Mouse (Mus musculus) adrenal gland, postnatal 14 days (tissue): ENCODE measurements around the gene Ccdc60. TPM values are rescaled to one million over a fixed set of nuclear protein-coding genes. Genes with fewer than 3 reads are reported as not detected.

Source experiments
- DNase-seq: peaks from one replicate; pipeline ENCODE4 v3.0.0; 2021; ENCODE audit warnings: mixed read lengths
- total RNA-seq: library from RNA; stranded (reverse); gene quantifications from 2 replicates; pipeline ENCODE4 v1.2.3, GENCODE M21; 2021

Gene Ccdc60
- total RNA-seq, 1 experiment from 2014 or later = not detected

GRCm38 (mm10) chr5:116271511-116272227, 17.1 kb downstream of the Ccdc60 start:
- DNase-seq = no peak

DNA sequence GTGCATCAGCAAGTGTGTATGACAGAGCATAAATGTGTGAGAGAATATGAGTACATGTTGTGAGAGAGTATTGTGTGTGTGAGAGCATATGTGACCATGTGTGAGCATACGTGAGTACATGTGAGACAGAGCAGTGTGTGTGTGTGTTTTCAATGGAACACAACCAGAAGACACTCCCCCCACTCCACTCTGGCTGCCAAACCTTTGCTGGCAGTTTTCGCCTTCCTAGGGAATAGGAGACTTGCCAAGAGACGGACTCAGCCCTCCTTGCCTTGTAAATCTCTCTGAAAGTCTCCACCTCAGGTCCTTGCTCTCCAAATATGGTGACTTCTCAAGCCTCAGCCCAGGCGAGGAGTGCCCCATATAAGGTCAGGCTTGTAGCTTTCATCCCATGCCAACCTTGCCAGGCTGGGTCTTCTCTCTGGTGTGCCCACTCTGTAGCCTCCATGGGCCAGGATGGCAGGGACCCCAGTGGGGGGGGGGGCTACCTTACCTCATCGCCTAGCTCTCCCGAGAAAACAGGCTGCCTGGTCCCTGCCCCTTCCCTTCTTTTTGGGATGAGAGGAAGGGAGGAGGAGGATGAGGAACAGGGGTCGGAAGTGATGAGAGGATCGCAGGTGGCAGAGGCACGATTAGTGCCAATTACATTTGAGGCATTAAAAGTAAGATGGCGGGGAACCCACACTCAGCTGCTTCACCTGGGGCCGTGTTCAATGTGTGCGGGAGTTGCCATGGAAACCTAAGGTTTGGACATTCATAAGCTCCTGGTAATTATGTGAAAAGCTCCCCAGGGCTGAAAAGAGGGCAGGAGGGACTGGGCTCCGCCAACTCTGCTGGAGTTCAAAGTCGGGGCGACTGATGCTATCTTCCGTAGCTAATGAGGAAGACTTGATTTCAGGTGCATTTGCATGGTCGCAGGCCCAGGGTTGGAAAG, 19.3 kb downstream of the Ccdc60 start:
- DNase-seq = no peak

DNA sequence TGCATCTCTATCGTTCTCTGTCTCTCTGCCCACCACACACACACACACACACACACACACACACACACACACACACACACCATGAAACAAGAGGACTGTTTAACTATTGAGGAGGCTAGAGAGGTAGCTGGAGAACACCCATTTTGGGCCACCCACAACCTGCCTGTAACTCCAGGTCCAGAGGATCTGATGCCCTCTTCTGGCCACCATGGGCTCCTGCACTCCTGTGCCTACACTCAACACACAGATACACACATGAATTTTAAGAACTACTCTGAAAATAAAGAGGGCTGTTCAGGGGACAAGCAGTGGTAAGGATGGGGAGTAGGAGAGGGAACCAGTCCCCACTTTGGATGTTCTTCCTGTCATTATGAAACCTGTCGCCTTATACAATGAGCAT, 26.1 kb downstream of the Ccdc60 start:
- DNase-seq = no peak

- DNase-seq = no peak
Measured at GRCm38 (mm10) chr5:116261944-116262343, 26.8 kb downstream of the Ccdc60 start.

GRCm38 (mm10) chr5:116260356-116260755, 28.4 kb downstream of the Ccdc60 start:
- DNase-seq = no peak

GRCm38 (mm10) chr5:116258321-116258860, 30.4 kb downstream of the Ccdc60 start:
- no peak for DNase-seq

- no peak for DNase-seq
Measured at GRCm38 (mm10) chr5:116253914-116254313, 34.9 kb downstream of the Ccdc60 start.

- no peak for DNase-seq
Measured at GRCm38 (mm10) chr5:116252186-116252585, 36.6 kb downstream of the Ccdc60 start.

GRCm38 (mm10) chr5:116246642-116247041, 42.1 kb downstream of the Ccdc60 start:
- DNase-seq = peak; percentile 39

GRCm38 (mm10) chr5:116244476-116244875, 44.3 kb downstream of the Ccdc60 start:
- no peak for DNase-seq

- no peak for DNase-seq
Measured at GRCm38 (mm10) chr5:116243622-116244021, 45.2 kb downstream of the Ccdc60 start.

- DNase-seq = peak; percentile 67
Measured at GRCm38 (mm10) chr5:116231841-116232643, 56.7 kb downstream of the Ccdc60 start.

GRCm38 (mm10) chr5:116228414-116228813, 60.4 kb downstream of the Ccdc60 start:
- DNase-seq = no peak

- DNase-seq = no peak
Measured at GRCm38 (mm10) chr5:116224023-116224422, 64.8 kb downstream of the Ccdc60 start.

DNA sequence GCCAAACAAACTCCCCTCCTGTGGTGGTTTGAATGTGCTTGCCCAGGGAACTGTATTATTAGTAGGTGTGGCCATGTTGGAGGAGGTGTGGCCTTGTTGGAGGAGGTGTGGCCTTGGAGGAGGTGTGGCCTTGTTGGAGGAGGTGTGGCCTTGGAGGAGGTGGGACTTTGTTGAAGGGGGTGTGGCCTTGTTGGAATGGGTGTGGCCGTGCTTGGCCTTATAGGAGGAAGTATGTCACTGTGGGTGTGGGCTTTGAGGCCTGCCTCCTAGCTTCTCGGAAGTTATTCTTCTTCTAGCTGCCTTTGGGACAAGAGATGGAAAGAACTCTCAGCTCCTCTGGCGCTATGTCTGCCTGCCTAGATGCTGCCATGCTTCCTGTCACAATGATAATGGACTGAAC, 66.9 kb downstream of the Ccdc60 start:
- DNase-seq = no peak

GRCm38 (mm10) chr5:116219288-116219687, 69.5 kb downstream of the Ccdc60 start:
- no peak for DNase-seq

- peak; percentile 9 for DNase-seq
Measured at GRCm38 (mm10) chr5:116212706-116213105, 76.1 kb downstream of the Ccdc60 start.

- no peak for DNase-seq
Measured at GRCm38 (mm10) chr5:116209378-116210091, 79.2 kb downstream of the Ccdc60 start.

- DNase-seq = no peak
Measured at GRCm38 (mm10) chr5:116208741-116209368, 79.9 kb downstream of the Ccdc60 start.

- DNase-seq = no peak
Measured at GRCm38 (mm10) chr5:116202692-116203091, 86.1 kb downstream of the Ccdc60 start.

- no peak for DNase-seq
Measured at GRCm38 (mm10) chr5:116194499-116194898, 94.3 kb downstream of the Ccdc60 start.
